Mouse (Mus musculus): ENCODE data around the gene Eif2b4.

DNA sequence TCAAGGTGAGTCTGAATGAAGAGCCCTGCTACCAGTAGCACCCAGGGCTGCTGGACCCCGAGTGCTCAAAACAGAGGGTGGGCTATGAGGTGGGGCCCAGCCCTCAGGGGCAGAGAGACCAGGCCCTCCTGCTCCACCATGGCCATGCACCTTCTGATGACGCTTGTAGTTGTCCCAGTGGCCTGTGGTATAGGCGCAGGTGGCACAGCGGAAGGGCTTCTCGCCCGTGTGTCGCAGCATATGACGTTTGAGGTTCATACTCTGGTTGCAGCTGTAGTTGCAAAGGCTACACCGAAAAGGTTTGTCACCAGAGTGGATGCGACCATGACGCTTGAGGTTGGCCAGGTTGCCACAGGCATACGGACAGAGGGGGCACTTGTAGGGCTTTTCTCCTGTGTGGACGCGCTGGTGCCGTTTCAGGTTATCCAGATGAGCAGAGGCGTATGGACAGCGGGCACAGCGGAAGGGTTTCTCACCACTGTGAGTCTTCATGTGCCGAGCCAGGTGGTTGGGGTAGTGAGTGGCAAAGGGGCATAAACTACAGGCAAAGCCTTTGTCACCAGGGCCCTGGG is 6.2 kb upstream of the Eif2b4 start:
- no peak for TF ChIP-seq CTCF (IDR thresholded peaks at IDR 0.05; ENCODE audit: borderline replicate concordance, insufficient read depth, low read depth, low read length)
- TF ChIP-seq POLR2A (IDR thresholded peaks at IDR 0.05; ENCODE audit: borderline replicate concordance, insufficient read depth, low read length), result no peak

Measured in cerebellum, adult 2 months (tissue).